Mouse (Mus musculus) stomach, embryonic 15.5 days (tissue): ENCODE data around the gene 4930564D02Rik. TPM values are rescaled to one million over a fixed set of nuclear protein-coding genes. Genes with fewer than 3 reads are reported as not detected.
A peak's percentile ranks its signal among the peaks of the same experiment; 100 is the strongest.

Experiments
- ATAC-seq: fragments of 200-750 bp; cut with Nextera tagmentation; 2 replicates; pipeline ENCODE4 v1.8.0; 2017; ENCODE audit warnings: low read depth, moderate number of reproducible peaks, moderate TSS enrichment; ENCODE audit not compliant: insufficient read depth, low FRiP score
- H3K27ac ChIP-seq: fragments of 300-500 bp; sonication (generic); 2 replicates; pipeline ENCODE4 v1.5.1; 2015; ENCODE audit warnings: mild to moderate bottlenecking, inconsistent platforms
- H3K27me3 ChIP-seq: fragments of 300-500 bp; sonication (generic); replicated peaks from 2 replicates; pipeline ENCODE4 v1.6.1; 2015; ENCODE audit warnings: inconsistent platforms
- H3K36me3 ChIP-seq: fragments of 300-500 bp; sonication (generic); 2 replicates; pipeline ENCODE4 v1.6.1; 2015; ENCODE audit warnings: inconsistent platforms
- H3K4me1 ChIP-seq: fragments of 300-500 bp; sonication (generic); 2 replicates; pipeline ENCODE4 v1.6.1; 2015; ENCODE audit warnings: inconsistent platforms
- H3K4me2 ChIP-seq: fragments of 300-500 bp; sonication (generic); 2 replicates; pipeline ENCODE4 v1.6.1; 2015; ENCODE audit warnings: mild to moderate bottlenecking, inconsistent platforms
- H3K4me3 ChIP-seq: fragments of 300-500 bp; sonication (generic); replicated peaks from 2 replicates; pipeline ENCODE4 v1.5.1; 2015; ENCODE audit warnings: inconsistent platforms
- H3K9ac ChIP-seq: fragments of 300-500 bp; sonication (generic); 2 replicates; pipeline ENCODE4 v1.6.1; 2015; ENCODE audit warnings: inconsistent platforms
- H3K9me3 ChIP-seq: fragments of 300-500 bp; sonication (generic); 2 replicates; pipeline ENCODE4 v1.6.1; 2016; ENCODE audit warnings: inconsistent platforms
- WGBS: fragments of 180-500 bp; shearing (Covaris S2); methylation state at CpG from one replicate; pipeline ENCODE4 v1.1.7; 2015; 5-methylcytosine and 5-hydroxymethylcytosine counted together
- polyA plus RNA-seq: library from polyadenylated mRNA; unstranded; fragments of >200 nt; fragmentation: Nextera tagmentation; extraction: Ambion mirVana; gene quantifications from 2 replicates; pipeline ENCODE4 v1.2.1, GENCODE M21; 2015

4930564D02Rik gene
- polyA plus RNA-seq, 1 experiment from 2014 or later, result not detected

- Histone ChIP-seq H3K27me3 (no peaks in the 10 kb centered on the region), H3K4me2 (no peak overlapping the region), H3K9me3 (no peaks in the 10 kb centered on the region), H3K36me3 (no peaks in the 10 kb centered on the region), H3K4me3 (no peak overlapping the region), H3K4me1 (0 out of 2 replicates have a peak, but pooled peaks cover 4% of the 10 kb centered on the region), H3K9ac (no peak overlapping the region), H3K27ac (peak overlapping the region; percentile 54; the same call in 1 of the 2 replicates)
- WGBS, result 39% methylated on average over 7 of the region's 7 CpGs
- ATAC-seq, result 0 out of 2 replicates have a peak, but pooled peaks have one; percentile 25
Measured at GRCm38 (mm10) chr3:105127881-105128280, 61.2 kb downstream of the 4930564D02Rik start.

Other genes with a start within 250 kb of the 4930564D02Rik start
- 86.1 and 95.2 TPM in 2 replicates for gene Mov10, start 248.3 kb upstream of the 4930564D02Rik start, polyA plus RNA-seq
- gene St7l, start 202.8 kb upstream of the 4930564D02Rik start, polyA plus RNA-seq, result 34.4 and 37.5 TPM in 2 replicates
- gene Capza1, start 202.3 kb upstream of the 4930564D02Rik start, polyA plus RNA-seq, result 178 and 186 TPM in 2 replicates
- gene Wnt2b, start 104.9 kb upstream of the 4930564D02Rik start, polyA plus RNA-seq, result 2.8 and 3.6 TPM in 2 replicates
- gene Cttnbp2nl, start 13.7 kb upstream of the 4930564D02Rik start, polyA plus RNA-seq, result 22.9 and 23.0 TPM in 2 replicates